Mouse (Mus musculus): ENCODE measurements around the gene Olfr285.

The Olfr285 gene

DNA sequence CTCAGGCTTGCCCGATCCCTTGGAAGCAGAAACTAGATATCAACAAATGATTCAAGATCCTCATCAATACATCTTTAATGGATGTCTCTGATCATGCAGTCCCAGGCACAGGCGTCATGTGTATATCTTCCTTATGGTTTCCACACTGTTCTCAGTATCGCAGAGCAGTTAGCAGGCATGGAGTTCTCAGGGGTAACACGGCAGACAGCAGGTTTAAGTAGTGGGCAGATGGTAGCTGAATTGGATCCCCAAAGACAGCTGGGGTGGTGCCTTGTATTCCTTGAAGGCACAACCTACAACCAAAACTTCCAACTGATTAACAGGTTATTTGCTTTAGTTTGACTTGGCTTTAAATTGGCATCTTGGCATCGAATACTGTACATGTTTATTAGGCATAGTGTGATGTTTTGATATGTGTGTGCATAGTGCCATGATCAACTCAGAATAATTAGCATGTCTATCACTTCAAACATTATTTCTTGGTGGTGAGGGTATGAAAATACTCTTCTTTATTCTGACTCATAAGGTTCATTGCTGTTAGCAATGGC is at the start of gene Olfr285:
Gene Olfr285, minus strand, starts transcription at position 177 of the 548 bp plus-strand sequence.
- DNase-seq (ENCODE audit: low read depth): no peak

DNA sequence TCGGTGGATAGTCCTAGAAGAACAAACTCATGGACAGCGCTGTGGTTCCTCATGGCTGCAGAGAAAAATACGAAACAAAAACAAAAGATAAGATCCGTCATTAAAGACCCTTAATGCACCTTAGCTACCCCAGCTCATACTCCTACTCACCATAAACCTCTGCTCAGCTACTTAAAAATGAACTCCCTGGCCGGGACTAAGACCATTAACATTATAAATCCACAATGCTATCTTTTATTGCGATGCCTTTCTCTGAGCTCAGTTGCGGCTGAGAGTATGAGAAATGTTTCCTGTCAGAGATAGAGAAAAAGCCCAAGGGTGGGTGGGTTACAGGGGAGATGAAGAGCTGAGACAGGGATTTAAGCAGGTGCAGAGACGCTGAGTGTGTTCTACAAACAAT is 23.7 kb upstream of the Olfr285 start, which contains the start of gene Olfr284:
Gene Olfr284, minus strand, starts transcription at position 101 of the 400 bp plus-strand sequence.
- no peak for DNase-seq (ENCODE audit: low read depth)

DNA sequence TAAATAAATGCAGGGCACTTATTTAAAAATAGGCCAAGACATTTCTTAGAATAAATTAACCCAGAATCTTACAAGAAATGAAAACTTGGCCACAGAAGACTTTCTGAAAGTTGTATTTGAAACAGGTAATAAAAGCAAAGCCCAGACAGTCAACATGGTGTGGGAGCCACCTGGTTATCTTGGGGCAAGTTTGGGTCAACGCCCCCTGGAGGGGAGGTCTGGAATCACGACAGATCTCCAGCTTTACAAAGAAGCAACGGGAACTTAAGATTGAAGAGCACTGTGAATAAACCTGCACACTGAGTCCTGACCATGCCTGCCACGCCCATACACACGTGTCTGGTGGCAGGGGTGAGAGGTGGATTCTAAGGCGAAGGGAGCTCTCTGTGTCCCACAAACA is 1.4 kb downstream of the Olfr285 start:
- DNase-seq (ENCODE audit: low read depth): no peak

DNA sequence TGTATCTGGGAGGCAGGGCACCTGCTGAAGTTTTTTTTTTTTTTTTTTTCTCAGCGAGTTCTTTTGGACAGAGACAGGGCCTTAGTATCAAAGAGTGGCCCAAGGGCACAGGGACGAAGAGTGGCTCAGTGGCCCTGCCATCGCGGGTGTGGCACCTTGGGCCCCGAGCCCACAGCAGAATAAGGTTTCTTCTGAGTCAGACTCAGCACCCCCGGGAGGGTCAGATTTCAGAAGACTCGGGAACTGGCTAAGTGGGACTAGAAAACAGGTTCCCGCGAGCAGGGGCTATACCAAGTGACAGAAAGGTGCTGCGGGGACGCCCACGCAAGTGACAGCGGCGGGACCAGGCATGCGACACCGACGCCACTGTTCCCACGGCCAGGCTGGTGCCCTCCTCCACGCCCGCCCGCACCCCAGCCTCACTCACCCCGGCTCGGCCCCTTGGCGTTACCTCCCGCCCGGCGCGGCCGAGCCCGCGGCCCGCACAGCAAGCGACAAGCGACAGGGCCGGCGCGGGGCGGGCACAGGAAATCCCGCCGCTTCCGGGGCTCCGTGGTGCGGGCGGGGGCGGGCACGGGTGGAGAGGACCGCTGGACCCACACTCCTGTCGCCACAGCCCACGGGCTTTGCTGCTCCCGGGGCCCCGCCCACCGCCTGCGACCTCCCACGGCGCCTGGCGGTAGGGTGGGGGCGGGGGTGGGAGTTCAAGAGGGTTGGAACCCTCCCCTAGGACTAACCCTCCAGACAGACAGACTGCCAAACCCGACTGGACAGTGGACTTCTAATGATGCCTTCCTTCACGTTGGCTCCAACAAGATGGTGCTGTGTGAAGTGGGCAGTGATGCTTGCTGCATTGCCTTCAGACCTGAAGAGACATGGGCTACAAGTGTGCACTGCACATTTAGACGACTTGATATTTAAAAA is 21.3 kb downstream of the Olfr285 start, which contains the start of gene Zfp641:
Gene Zfp641, minus strand, starts transcription at position 534 of the 924 bp plus-strand sequence.
- no peak for DNase-seq (ENCODE audit: low read depth)

DNA sequence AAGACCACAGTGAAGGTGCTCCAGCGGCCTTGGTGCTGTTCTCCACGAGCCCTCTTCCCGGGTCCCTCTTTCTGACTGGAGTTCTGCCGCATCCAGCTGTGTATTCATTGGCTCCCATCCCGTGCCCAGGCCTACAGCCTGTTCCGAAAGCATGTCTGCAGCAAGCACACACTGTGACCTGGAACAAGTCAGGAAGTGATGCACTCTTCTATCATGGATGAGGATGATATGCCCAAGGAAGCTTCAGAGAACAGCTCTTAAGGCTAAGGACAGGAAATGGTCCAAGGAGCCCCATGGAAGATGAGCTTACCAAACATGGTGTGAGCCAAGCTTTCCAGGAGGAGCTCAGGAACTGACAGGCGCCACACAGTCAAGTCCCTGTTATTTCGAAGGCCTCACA is 23.5 kb downstream of the Olfr285 start:
- no peak for DNase-seq (ENCODE audit: low read depth)

DNA sequence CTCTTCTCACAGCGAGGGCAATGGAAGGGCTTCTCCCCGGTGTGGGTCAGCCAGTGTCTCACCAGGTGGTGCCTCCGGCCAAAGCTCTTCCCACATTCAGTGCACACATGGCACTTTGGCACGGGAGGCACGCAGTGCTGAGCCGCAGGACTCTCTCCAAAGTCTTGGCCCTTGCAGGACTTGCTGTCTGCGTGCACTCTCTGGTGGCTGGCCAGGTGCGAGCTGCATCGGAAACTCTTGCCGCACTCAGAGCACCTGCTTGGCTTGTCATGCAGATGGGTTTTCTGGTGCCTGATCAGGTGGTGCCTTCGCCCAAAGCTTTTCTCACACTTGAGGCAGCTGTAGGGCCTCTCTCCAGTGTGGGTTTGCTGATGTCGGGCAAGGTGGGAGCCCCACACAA is 28.6 kb downstream of the Olfr285 start:
- no peak for DNase-seq (ENCODE audit: low read depth)

DNA sequence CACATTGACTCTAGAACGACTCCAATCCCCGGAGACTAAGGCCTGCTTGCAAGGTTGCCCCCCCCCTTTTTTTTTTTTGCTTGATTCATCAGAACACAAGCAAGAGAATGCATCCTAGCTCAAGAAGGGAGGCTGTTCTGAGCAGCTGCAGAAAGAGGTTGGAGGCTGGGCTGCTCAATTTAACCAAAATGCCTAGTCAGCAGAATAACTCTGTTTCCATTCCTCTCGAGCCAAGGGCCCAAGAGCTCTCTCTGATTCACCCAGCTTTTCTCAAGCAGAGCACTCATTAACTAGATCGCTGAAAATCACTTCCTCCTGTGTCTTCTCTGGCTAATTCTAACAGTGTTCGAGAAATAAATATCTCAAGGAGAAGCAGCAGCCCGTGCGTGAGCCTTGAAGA is 30.7 kb downstream of the Olfr285 start:
- DNase-seq (ENCODE audit: low read depth): no peak
